In the genomic region with DNA sequence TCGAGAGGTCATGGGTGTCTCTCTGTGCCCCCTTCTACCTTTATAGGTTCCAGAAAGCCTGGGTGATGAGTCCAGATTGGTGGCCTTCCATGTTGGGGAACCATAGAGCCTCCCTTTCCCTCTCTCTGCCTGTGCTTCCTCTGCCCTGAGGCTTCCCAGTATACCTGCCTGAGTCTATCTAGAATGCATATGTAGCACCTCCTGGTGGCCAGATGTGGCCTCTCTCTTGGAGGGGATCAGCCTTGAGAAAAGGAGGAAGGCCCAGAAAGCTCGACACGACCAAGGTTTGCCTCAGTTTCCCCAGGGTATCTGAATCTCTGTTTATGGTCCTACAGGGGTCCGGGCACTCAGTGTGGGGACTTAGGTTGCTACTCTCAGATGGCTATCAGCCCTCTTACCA, we compare ENCODE assay signal across 10 mouse cellular contexts. TPM values are rescaled to one million over a fixed set of nuclear protein-coding genes. Genes with fewer than 3 reads are reported as not detected.
A peak's percentile ranks its signal among the peaks of the same experiment; 100 is the strongest.
DNase-seq lines count a peak whose midpoint lies in the region; ATAC-seq and TF ChIP-seq lines count a peak whose summit lies in the region.
"Had no signal": no experiment of that assay in that cellular context is flagged by ENCODE, and none has a peak within 500 bp of the region (broad histone marks: within the 10 kb centered on the region; RNA-seq: fewer than 3 reads in every experiment).

No protein-coding gene starts in this region.

- H3K4me2 ChIP-seq in hindbrain, embryonic 11.5 days (replicated peaks; ENCODE audit: low read depth, low read length), result no peak overlapping the region
- no peak overlapping the region for H3K4me2 ChIP-seq in hindbrain, embryonic 12.5 days (replicated peaks)
- H3K4me2 ChIP-seq: embryonic facial prominence, embryonic 12.5 days had no signal

- H3K27ac ChIP-seq in hindbrain, embryonic 11.5 days (ENCODE audit: low read depth, low read length), result no peak overlapping the region
- H3K27ac ChIP-seq in hindbrain, embryonic 12.5 days, result no peak overlapping the region
- H3K27ac ChIP-seq in liver, adult 2 months (replicated peaks; ENCODE audit: insufficient read depth, low read depth, low read length), result no peak overlapping the region
- H3K27ac ChIP-seq: embryonic facial prominence, embryonic 12.5 days had no signal

- WGBS in hindbrain, embryonic 11.5 days, result 63% methylated on average over 4 of the region's 4 CpGs
- 57% methylated on average over 4 of the region's 4 CpGs for WGBS in hindbrain, embryonic 12.5 days
- 60% methylated on average over 4 of the region's 4 CpGs for WGBS in liver, adult 2 months

- no peaks in the 10 kb centered on the region for H3K79me2 ChIP-seq in liver, adult 2 months (ENCODE audit: control insufficient read depth, insufficient read depth, low read length)

- H3K9ac ChIP-seq in hindbrain, embryonic 11.5 days (ENCODE audit: low read depth, low read length), result no peak overlapping the region
- H3K9ac ChIP-seq in hindbrain, embryonic 12.5 days, result no peak overlapping the region
- H3K9ac ChIP-seq in liver, adult 2 months (ENCODE audit: low read depth, low read length), result no peak overlapping the region
- H3K9ac ChIP-seq: embryonic facial prominence, embryonic 12.5 days had no signal

- no peaks in the 10 kb centered on the region for H3K9me3 ChIP-seq in hindbrain, embryonic 11.5 days (ENCODE audit: control insufficient read depth, low read length)
- H3K9me3 ChIP-seq in hindbrain, embryonic 12.5 days (replicated peaks), result no peaks in the 10 kb centered on the region
- H3K9me3 ChIP-seq in G1E (replicated peaks), result no peaks in the 10 kb centered on the region
- H3K9me3 ChIP-seq: embryonic facial prominence, embryonic 12.5 days had no signal

- TF ChIP-seq POLR2A in liver, adult 2 months (IDR thresholded peaks at IDR 0.05; ENCODE audit: extremely low read depth, insufficient read depth, low read length), result no peak

- peaks cover 5% of the 10 kb centered on the region for H3K27me3 ChIP-seq in hindbrain, embryonic 11.5 days (ENCODE audit: control insufficient read depth, insufficient read depth, low read length)
- H3K27me3 ChIP-seq in hindbrain, embryonic 12.5 days, result peaks cover 29% of the 10 kb centered on the region
- H3K27me3 ChIP-seq in G1E (ENCODE audit: insufficient read depth, low read length), result no peaks in the 10 kb centered on the region; the same call in 1 of the 2 replicates
- H3K27me3 ChIP-seq in liver, adult 2 months (ENCODE audit: control insufficient read depth, insufficient read depth, low read length), result no peaks in the 10 kb centered on the region

- ATAC-seq in hindbrain, embryonic 11.5 days (ENCODE audit: low FRiP score), result no peak
- no peak for ATAC-seq in hindbrain, embryonic 12.5 days (ENCODE audit: low FRiP score)
- peak; percentile 52; the same call in 1 of the 2 replicates for ATAC-seq in G1E (ENCODE audit: extremely low read depth, insufficient number of reproducible peaks, low FRiP score, poor library complexity, severe bottlenecking)
- ATAC-seq in cerebellum, adult (ENCODE audit: insufficient number of reproducible peaks, low FRiP score, low TSS enrichment), result no peak

- no peaks in the 10 kb centered on the region for H3K4me1 ChIP-seq in hindbrain, embryonic 11.5 days (replicated peaks; ENCODE audit: control insufficient read depth, insufficient read depth, low read length)
- no peaks in the 10 kb centered on the region for H3K4me1 ChIP-seq in hindbrain, embryonic 12.5 days
- peaks cover 86% of the 10 kb centered on the region for H3K4me1 ChIP-seq in G1E (ENCODE audit: insufficient read depth, low read depth, low read length)
- peaks cover 18% of the 10 kb centered on the region for H3K4me1 ChIP-seq in liver, adult 2 months (ENCODE audit: control insufficient read depth, insufficient read depth, low read length)
- H3K4me1 ChIP-seq: embryonic facial prominence, embryonic 12.5 days had no signal

- peak; percentile 77 for TF ChIP-seq CTCF in G1E (IDR thresholded peaks at IDR 0.05; ENCODE audit: low read depth, low read length)
- peak; percentile 50 for TF ChIP-seq CTCF in liver, adult 2 months (IDR thresholded peaks at IDR 0.05; ENCODE audit: low read depth, low read length)

- H3K36me3 ChIP-seq in hindbrain, embryonic 11.5 days (ENCODE audit: control insufficient read depth, insufficient read depth, low read length), result peaks cover 3% of the 10 kb centered on the region; the same call in 1 of the 2 replicates
- H3K36me3 ChIP-seq in hindbrain, embryonic 12.5 days, result peaks cover 33% of the 10 kb centered on the region
- H3K36me3 ChIP-seq in G1E (replicated peaks), result peaks cover 50% of the 10 kb centered on the region
- no peaks in the 10 kb centered on the region for H3K36me3 ChIP-seq in liver, adult 2 months (ENCODE audit: control insufficient read depth, insufficient read depth, low read length)

- peak; percentile 48 for DNase-seq in hindbrain, embryonic 11.5 days (ENCODE audit: low spot score)
- peak; percentile 58 for DNase-seq in G1E (ENCODE audit: low spot score)
- DNase-seq in embryo, embryonic 11 days, result peak; percentile 50
- no peak for DNase-seq in liver, adult 2 months (ENCODE audit: extremely low read depth, low read depth, low spot score)
- peak; percentile 84 to 88 for DNase-seq in spleen, postnatal 10 days (ENCODE audit: low spot score in 2 of 2)
- DNase-seq in left cerebral cortex, adult 11 months (ENCODE audit: low spot score), result no peak

- H3K4me3 ChIP-seq in hindbrain, embryonic 11.5 days (ENCODE audit: low read depth, low read length), result no peak overlapping the region
- H3K4me3 ChIP-seq in hindbrain, embryonic 12.5 days, result no peak overlapping the region
- H3K4me3 ChIP-seq in G1E (ENCODE audit: low read depth, low read length), result no peak overlapping the region; the same call in 1 of the 2 replicates
- H3K4me3 ChIP-seq in liver, adult 2 months (ENCODE audit: insufficient read depth, low read depth, low read length), result no peak overlapping the region
- H3K4me3 ChIP-seq: embryonic facial prominence, embryonic 12.5 days had no signal

RNA-seq across cellular contexts. Expression of gene Tmem184a, which starts 0.9 kb away (rescaled TPM):
- polyA plus RNA-seq in hindbrain, embryonic 11.5 days (2014; fragmentation: Nextera tagmentation; extraction: Ambion mirVana), result 1.1 and 1.2 TPM in 2 replicates
- 0.43 and 1.4 TPM in 2 replicates for polyA plus RNA-seq in hindbrain, embryonic 12.5 days (2016; fragmentation: Nextera tagmentation; extraction: Ambion mirVana)
- total RNA-seq in G1E (2014; fragmentation: Nextera tagmentation) (2.4 and 3.4 TPM in 2 replicates), G1E (2017) (1.0 and 1.3 TPM in 2 replicates)
- 4.2 and 5.7 TPM in 2 replicates for polyA plus RNA-seq in G1E (2012)
- total RNA-seq in liver, adult 2 months (2014; rRNA removed), result 6.5 and 9.3 TPM in 2 replicates
- polyA plus RNA-seq in liver, adult 2 months (2012; rRNA removed), result 39.2 and 45.1 TPM in 2 replicates

RNA-seq across cellular contexts. Expression of gene Gm26938, which starts 7.4 kb away (rescaled TPM):
- not detected in 2 replicates for polyA plus RNA-seq in hindbrain, embryonic 11.5 days (2014; fragmentation: Nextera tagmentation; extraction: Ambion mirVana)
- polyA plus RNA-seq in hindbrain, embryonic 12.5 days (2016; fragmentation: Nextera tagmentation; extraction: Ambion mirVana), result not detected in 2 replicates
- total RNA-seq in G1E (2014; fragmentation: Nextera tagmentation) (not detected in 2 replicates), G1E (2017) (not detected in 2 replicates)
- not detected in 2 replicates for polyA plus RNA-seq in G1E (2012)
- not detected in 2 replicates for total RNA-seq in liver, adult 2 months (2014; rRNA removed)
- not detected in 2 replicates for polyA plus RNA-seq in liver, adult 2 months (2012; rRNA removed)
- polyA plus RNA-seq: embryonic facial prominence, embryonic 12.5 days; limb, embryonic 14.5 days had no signal

RNA-seq across cellular contexts. Expression of gene Psmg3, which starts 7.9 kb away (rescaled TPM):
- 74.5 and 77.3 TPM in 2 replicates for polyA plus RNA-seq in hindbrain, embryonic 11.5 days (2014; fragmentation: Nextera tagmentation; extraction: Ambion mirVana)
- 55.8 and 66.6 TPM in 2 replicates for polyA plus RNA-seq in hindbrain, embryonic 12.5 days (2016; fragmentation: Nextera tagmentation; extraction: Ambion mirVana)
- total RNA-seq in G1E (2014; fragmentation: Nextera tagmentation) (14.0 and 17.5 TPM in 2 replicates), G1E (2017) (29.3 and 34.7 TPM in 2 replicates)
- polyA plus RNA-seq in G1E (2012), result 50.3 and 52.7 TPM in 2 replicates
- 11.1 and 12.7 TPM in 2 replicates for total RNA-seq in liver, adult 2 months (2014; rRNA removed)
- polyA plus RNA-seq in liver, adult 2 months (2012; rRNA removed), result 28.5 and 28.8 TPM in 2 replicates

RNA-seq across cellular contexts. Expression of gene Mafk, which starts 27.5 kb away (rescaled TPM):
- polyA plus RNA-seq in hindbrain, embryonic 11.5 days (2014; fragmentation: Nextera tagmentation; extraction: Ambion mirVana), result 5.2 and 6.3 TPM in 2 replicates
- polyA plus RNA-seq in hindbrain, embryonic 12.5 days (2016; fragmentation: Nextera tagmentation; extraction: Ambion mirVana), result 11.4 and 12.0 TPM in 2 replicates
- total RNA-seq in G1E (2014; fragmentation: Nextera tagmentation), result 6.6 and 14.6 TPM in 2 replicates
- total RNA-seq in G1E (2017), result 24.9 and 30.9 TPM in 2 replicates
- 34.5 and 39.6 TPM in 2 replicates for polyA plus RNA-seq in G1E (2012)
- total RNA-seq in liver, adult 2 months (2014; rRNA removed), result 11.5 and 12.5 TPM in 2 replicates
- polyA plus RNA-seq in liver, adult 2 months (2012; rRNA removed), result 6.3 and 7.0 TPM in 2 replicates

RNA-seq across cellular contexts. Expression of gene Ints1, which starts 43.3 kb away (rescaled TPM):
- 26.3 and 28.3 TPM in 2 replicates for polyA plus RNA-seq in hindbrain, embryonic 11.5 days (2014; fragmentation: Nextera tagmentation; extraction: Ambion mirVana)
- 32.8 and 37.7 TPM in 2 replicates for polyA plus RNA-seq in hindbrain, embryonic 12.5 days (2016; fragmentation: Nextera tagmentation; extraction: Ambion mirVana)
- total RNA-seq in G1E (2014; fragmentation: Nextera tagmentation) (67.6 and 84.0 TPM in 2 replicates), G1E (2017) (22.1 and 25.2 TPM in 2 replicates)
- 108 and 115 TPM in 2 replicates for polyA plus RNA-seq in G1E (2012)
- 10.0 and 14.2 TPM in 2 replicates for total RNA-seq in liver, adult 2 months (2014; rRNA removed)
- 23.1 and 25.2 TPM in 2 replicates for polyA plus RNA-seq in liver, adult 2 months (2012; rRNA removed)

Comparison
In these comparisons a context has a peak if more than half of its experiments do, and no peak if none do; other contexts are left out.
1. DNase-seq: peak in hindbrain, embryonic 11.5 days (single experiment), G1E (single experiment), embryo, embryonic 11 days (single experiment) and spleen, postnatal 10 days (2 of 2); none in liver, adult 2 months (single experiment) and left cerebral cortex, adult 11 months (single experiment).